Mouse (Mus musculus) Patski (cell line): ENCODE measurements around the gene Txn2. TPM values are rescaled to one million over a fixed set of nuclear protein-coding genes. Genes with fewer than 3 reads are reported as not detected.

Experiments used
- ATAC-seq: fragments of 100-300 bp; one replicate; pipeline ENCODE4 v1.8.0; 2021
- CTCF ChIA-PET: fragments of 350-600 bp; sonication (Branson Sonifier 250); formaldehyde crosslinking; loops from one replicate; lab custom pipeline; 2022; ENCODE audit warnings: inconsistent platforms; lab: Charles Lee
- POLR2A ChIA-PET: fragments of 350-600 bp; sonication (Branson Sonifier 250); formaldehyde crosslinking; loops from one replicate; lab custom pipeline; 2022; ENCODE audit warnings: antibody characterized with exemption, inconsistent platforms; lab: Charles Lee
- DNase-seq: peaks from one replicate; pipeline ENCODE4 v3.0.0-alpha.2; 2011; ENCODE audit warnings: low read depth, low spot score
- H3K27me3 ChIP-seq: fragments of 371-371 bp; one replicate; pipeline ENCODE4 v1.5.1; 2021
- CTCF ChIP-seq: fragments of 100-300 bp; IDR thresholded peaks from one replicate; pipeline ENCODE4 v1.5.1; 2021
- in situ Hi-C: fragments of 300-500 bp; cut with MboI; formaldehyde crosslinking; loops from 3 replicates; pipeline ENCODE4 v1.11.1; 2018; ENCODE audit warnings: low pct_unique_long_range_greater_than_20kb, mixed read lengths
- polyA plus RNA-seq: library from polyadenylated mRNA; unstranded; gene quantifications from one replicate; pipeline ENCODE4 v1.2.3, GENCODE M21; 2021

Txn2 gene
- polyA plus RNA-seq, 1 experiment from 2014 or later: 181 TPM

DNA sequence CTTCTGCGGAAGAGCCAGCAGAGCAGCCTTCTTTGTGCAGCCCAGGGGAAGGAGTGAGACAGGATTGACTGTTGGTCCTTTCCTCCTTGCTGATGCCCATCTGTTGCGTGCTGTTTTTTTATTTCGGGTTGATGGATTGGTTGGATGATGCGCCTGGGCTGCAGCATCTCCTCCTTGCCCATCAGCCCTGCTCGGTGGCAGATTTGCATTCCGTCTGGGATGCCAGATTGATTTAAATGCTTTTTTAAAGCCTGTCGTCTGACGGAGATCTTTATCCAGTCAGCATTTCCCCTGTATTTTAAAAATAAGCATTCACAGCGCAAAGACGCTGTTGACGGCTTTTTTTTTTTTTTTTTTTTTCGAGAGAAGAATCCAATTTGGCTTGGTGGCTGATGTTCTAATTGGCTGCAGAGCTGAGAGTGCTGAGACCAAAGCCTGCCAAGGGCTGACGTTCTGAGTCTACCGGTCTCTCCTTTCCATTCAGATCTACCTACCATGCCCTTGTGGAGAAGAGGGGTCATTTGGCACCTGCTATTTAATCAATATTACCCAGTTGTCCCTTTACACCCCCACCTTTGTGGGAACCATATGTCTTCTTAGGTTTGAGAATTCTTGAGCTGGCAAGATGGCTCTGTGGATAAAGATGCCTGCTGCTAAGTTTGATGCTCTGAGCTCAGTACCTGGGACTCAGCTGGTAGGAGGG is 7.0 kb upstream of the Txn2 start:
- POLR2A ChIA-PET: no interaction called here
- no peak for DNase-seq
- in situ Hi-C loops: no loop called here
- CTCF ChIA-PET: interaction anchor here (1.5 to 3.1 kb wide), 2 partner anchors 9 to 304 kb away, joined by 5 to 8 read pairs; no protein-coding TSS in a partner anchor
- H3K27me3 ChIP-seq: no peaks in the 10 kb centered on the region
- TF ChIP-seq CTCF: no peak
- no peak for ATAC-seq

DNA sequence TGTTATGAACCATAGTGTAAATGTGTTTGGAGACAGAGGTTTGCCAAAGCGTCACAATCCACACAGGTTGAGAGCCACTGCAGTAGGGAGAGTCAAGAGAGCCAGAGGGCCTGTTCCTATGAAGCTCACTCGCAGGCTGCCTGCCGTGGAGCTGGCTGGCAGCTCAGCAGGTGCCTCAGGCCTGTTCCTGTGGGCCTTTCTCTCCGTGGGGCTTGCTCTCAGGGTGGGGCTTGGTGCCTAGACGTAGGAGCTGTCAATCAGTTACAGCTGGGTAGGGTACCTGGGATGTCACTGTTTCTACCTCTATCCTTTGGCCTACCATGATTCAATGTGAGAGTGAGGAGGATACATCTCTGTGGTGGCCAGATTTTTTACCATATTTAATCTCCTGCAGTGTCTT is 6.2 kb upstream of the Txn2 start:
- no peaks in the 10 kb centered on the region for H3K27me3 ChIP-seq
- no peak for TF ChIP-seq CTCF
- DNase-seq (no peak), ATAC-seq (no peak)
- ChIA-PET CTCF (interaction anchor here (0.8 to 3.1 kb wide), 9 partner anchors 8 to 305 kb away, joined by 3 to 11 read pairs (median 4); partner anchors contain the start of gene Foxred2), POLR2A (interaction anchor here (1.6 to 1.7 kb wide), 2 partner anchors 22 to 36 kb away, joined by 4 to 7 read pairs; partner anchors contain the start of gene Foxred2)
- in situ Hi-C loops: loop anchor here (5.0 kb wide), 1 partner anchor 237 kb away; the partner anchor contains the start of gene Ift27

GRCm38 (mm10) chr15:77934326-77934725 is 5.5 kb upstream of the Txn2 start:
- H3K27me3 ChIP-seq: no peaks in the 10 kb centered on the region
- ChIA-PET CTCF (interaction anchor here (0.8 to 3.1 kb wide), 15 partner anchors 8 to 305 kb away, joined by 3 to 11 read pairs (median 3); partner anchors contain the start of genes Eif3d and Foxred2), POLR2A (interaction anchor here (1.1 to 1.7 kb wide), 4 partner anchors 13 to 37 kb away, joined by 4 to 7 read pairs (median 6); partner anchors contain the start of genes Eif3d and Foxred2)
- peak; percentile 61 for DNase-seq
- no peak for TF ChIP-seq CTCF
- peak; percentile 71 for ATAC-seq
- in situ Hi-C loops: loop anchor here (5.0 kb wide), 1 partner anchor 238 kb away; the partner anchor contains the start of gene Ift27

GRCm38 (mm10) chr15:77933770-77934169 is 5.0 kb upstream of the Txn2 start:
- peak; percentile 63 for ATAC-seq
- DNase-seq: peak; percentile 68
- in situ Hi-C loops: loop anchor here (5.0 kb wide), 1 partner anchor 239 kb away; the partner anchor contains the start of gene Ift27
- CTCF ChIA-PET: interaction anchor here (0.9 to 3.1 kb wide), 12 partner anchors 9 to 306 kb away, joined by 3 to 11 read pairs (median 4); partner anchors contain the start of genes Eif3d and Foxred2
- POLR2A ChIA-PET: interaction anchor here (0.6 to 1.7 kb wide), 7 partner anchors 14 to 314 kb away, joined by 3 to 7 read pairs (median 4); partner anchors contain the start of genes Eif3d and Foxred2
- TF ChIP-seq CTCF: no peak
- no peaks in the 10 kb centered on the region for H3K27me3 ChIP-seq

DNA sequence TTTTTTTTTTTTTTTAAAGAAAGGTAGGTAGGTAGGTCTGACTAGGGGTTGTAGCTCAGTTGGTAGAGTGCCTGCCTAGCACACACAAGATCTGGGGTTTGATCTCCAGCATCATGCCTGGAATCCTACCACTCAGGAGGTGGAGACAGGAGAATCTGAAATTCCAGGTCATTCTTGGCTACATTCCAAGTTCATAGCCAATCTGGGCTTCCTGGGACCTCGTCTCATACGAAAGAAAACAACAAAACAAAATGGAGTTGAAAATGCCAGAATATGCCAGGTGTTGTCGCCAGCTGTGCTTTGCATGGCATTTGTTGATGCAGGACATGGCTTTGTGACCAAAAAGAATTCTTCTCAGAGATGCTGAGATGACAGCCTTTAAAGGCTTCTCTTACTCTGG is 4.4 kb upstream of the Txn2 start:
- DNase-seq (no peak), ATAC-seq (no peak)
- no peaks in the 10 kb centered on the region for H3K27me3 ChIP-seq
- no peak for TF ChIP-seq CTCF
- ChIA-PET CTCF (interaction anchor here (0.5 to 3.1 kb wide), 9 partner anchors 11 to 306 kb away, joined by 3 to 11 read pairs (median 5); partner anchors contain the start of gene Foxred2), POLR2A (interaction anchor here (0.6 to 1.0 kb wide), 4 partner anchors 34 to 314 kb away, joined by 3 read pairs; no protein-coding TSS in a partner anchor)
- in situ Hi-C loops: loop anchor here (5.0 kb wide), 1 partner anchor 239 kb away; the partner anchor contains the start of gene Ift27

GRCm38 (mm10) chr15:77931689-77932016 is 2.8 kb upstream of the Txn2 start:
- no peak for ATAC-seq
- no peaks in the 10 kb centered on the region for H3K27me3 ChIP-seq
- in situ Hi-C loops: loop anchor here (5.0 kb wide), 1 partner anchor 241 kb away; the partner anchor contains the start of gene Ift27
- POLR2A ChIA-PET: interaction anchor here (0.7 kb wide), 1 partner anchor 459 kb away, joined by 5 read pairs; no protein-coding TSS in a partner anchor
- CTCF ChIA-PET: interaction anchor here (1.3 kb wide), 1 partner anchor 14 kb away, joined by 4 read pairs; no protein-coding TSS in a partner anchor
- no peak for DNase-seq
- no peak for TF ChIP-seq CTCF

- TF ChIP-seq CTCF: no peak
- no peak for DNase-seq
- no peaks in the 10 kb centered on the region for H3K27me3 ChIP-seq
- ChIA-PET CTCF (no interaction called here), POLR2A (interaction anchor here (0.6 to 0.7 kb wide), 2 partner anchors 33 to 459 kb away, joined by 3 to 5 read pairs; no protein-coding TSS in a partner anchor)
- no peak for ATAC-seq
- in situ Hi-C loops: loop anchor here (5.0 kb wide), 1 partner anchor 241 kb away; the partner anchor contains the start of gene Ift27
Measured at GRCm38 (mm10) chr15:77930986-77931688, 2.3 kb upstream of the Txn2 start.

- in situ Hi-C loops: loop anchor here (5.0 kb wide), 1 partner anchor 242 kb away; the partner anchor contains the start of gene Ift27
- H3K27me3 ChIP-seq: no peaks in the 10 kb centered on the region
- DNase-seq (no peak), ATAC-seq (no peak)
- TF ChIP-seq CTCF: no peak
- ChIA-PET POLR2A (no interaction called here), CTCF (no interaction called here)
Measured at GRCm38 (mm10) chr15:77929804-77930203, 998 bp upstream of the Txn2 start.

GRCm38 (mm10) chr15:77928091-77928490 is 715 bp downstream of the Txn2 start:
- in situ Hi-C loops: no loop called here
- POLR2A ChIA-PET: no interaction called here
- CTCF ChIA-PET: no interaction called here
- TF ChIP-seq CTCF: no peak
- DNase-seq (no peak), ATAC-seq (no peak)
- H3K27me3 ChIP-seq: no peaks in the 10 kb centered on the region

GRCm38 (mm10) chr15:77926921-77927320 is 1.9 kb downstream of the Txn2 start:
- no peaks in the 10 kb centered on the region for H3K27me3 ChIP-seq
- no peak for TF ChIP-seq CTCF
- no peak for DNase-seq
- no peak for ATAC-seq
- ChIA-PET CTCF (no interaction called here), POLR2A (no interaction called here)
- in situ Hi-C loops: no loop called here
